Mouse (Mus musculus) liver, embryonic 12.5 days (tissue): ENCODE measurements at regions not wholly inside any gene's neighbourhood (a gene's known extent, or its start where the extent isn't known, plus 50 kb on each side); places are given as distances from the start of the nearest gene placed in this dataset.

Experiments
- ATAC-seq: fragments of 200-750 bp; cut with Nextera tagmentation; 2 replicates; pipeline ENCODE4 v1.8.0; 2017; ENCODE audit warnings: moderate number of reproducible peaks, mild to moderate bottlenecking, moderate library complexity
- H3K27ac ChIP-seq: fragments of 300-500 bp; sonication (generic); 2 replicates; pipeline ENCODE4 v1.5.1; 2016; ENCODE audit warnings: mild to moderate bottlenecking
- H3K27me3 ChIP-seq: fragments of 300-500 bp; sonication (generic); replicated peaks from 2 replicates; pipeline ENCODE4 v1.6.1; 2016; ENCODE audit warnings: mild to moderate bottlenecking, moderate library complexity
- H3K36me3 ChIP-seq: fragments of 300-500 bp; sonication (generic); 2 replicates; pipeline ENCODE4 v1.6.1; 2016; ENCODE audit warnings: mild to moderate bottlenecking, moderate library complexity
- H3K4me1 ChIP-seq: fragments of 300-500 bp; sonication (generic); 2 replicates; pipeline ENCODE4 v1.6.1; 2016
- H3K4me2 ChIP-seq: fragments of 300-500 bp; sonication (generic); 2 replicates; pipeline ENCODE4 v1.6.1; 2016; ENCODE audit warnings: mild to moderate bottlenecking, moderate library complexity
- H3K4me3 ChIP-seq: fragments of 300-500 bp; sonication (generic); 2 replicates; pipeline ENCODE4 v1.5.1; 2016; ENCODE audit warnings: mild to moderate bottlenecking, moderate library complexity
- H3K9ac ChIP-seq: fragments of 300-500 bp; sonication (generic); 2 replicates; pipeline ENCODE4 v1.6.1; 2016; ENCODE audit warnings: mild to moderate bottlenecking, moderate library complexity
- H3K9me3 ChIP-seq: fragments of 300-500 bp; sonication (generic); replicated peaks from 2 replicates; pipeline ENCODE4 v1.6.1; 2016; ENCODE audit warnings: mild to moderate bottlenecking, moderate library complexity
- WGBS: fragments of 180-500 bp; shearing (Covaris S2); methylation state at CpG from one replicate; pipeline ENCODE4 v1.1.7; 2016; ENCODE audit not compliant: insufficient replicate concordance; 5-methylcytosine and 5-hydroxymethylcytosine counted together

- H3K27me3 ChIP-seq, result no peaks in the 10 kb centered on the region
- no peak overlapping the region for H3K4me2 ChIP-seq
- no peak overlapping the region for H3K4me3 ChIP-seq
- H3K9ac ChIP-seq, result no peak overlapping the region
- H3K36me3 ChIP-seq, result no peaks in the 10 kb centered on the region
- peaks cover 12% of the 10 kb centered on the region for H3K9me3 ChIP-seq
- no peak overlapping the region for H3K27ac ChIP-seq
- 0 out of 2 replicates have a peak, but pooled peaks have one; percentile 10 for ATAC-seq
- no peaks in the 10 kb centered on the region for H3K4me1 ChIP-seq
- 75% methylated on average over 19 of the region's 19 CpGs for WGBS
Measured at GRCm38 (mm10) chr12:107700868-107701597, 212.6 kb downstream of the 3110018I06Rik start.

GRCm38 (mm10) chr12:107708812-107709211, 220.4 kb downstream of the 3110018I06Rik start:
- ATAC-seq, result no peak
- Histone ChIP-seq H3K4me3 (no peak overlapping the region), H3K27me3 (no peaks in the 10 kb centered on the region), H3K9ac (no peak overlapping the region), H3K4me1 (no peaks in the 10 kb centered on the region), H3K4me2 (no peak overlapping the region), H3K36me3 (no peaks in the 10 kb centered on the region), H3K27ac (no peak overlapping the region), H3K9me3 (peaks cover 13% of the 10 kb centered on the region)
- 65% methylated on average over 6 of the region's 6 CpGs for WGBS

- Histone ChIP-seq H3K9ac (no peak overlapping the region), H3K27me3 (no peaks in the 10 kb centered on the region), H3K4me2 (no peak overlapping the region), H3K36me3 (no peaks in the 10 kb centered on the region), H3K4me1 (no peaks in the 10 kb centered on the region), H3K4me3 (no peak overlapping the region), H3K9me3 (peaks cover 9% of the 10 kb centered on the region; the same call in 1 of the 2 replicates), H3K27ac (no peak overlapping the region)
- ATAC-seq, result no peak
- 57% methylated on average over 7 of the region's 7 CpGs for WGBS
Measured at GRCm38 (mm10) chr12:107711017-107711416, 222.6 kb downstream of the 3110018I06Rik start.

GRCm38 (mm10) chr12:107711675-107712074, 223.2 kb downstream of the 3110018I06Rik start:
- 62% methylated on average over 3 of the region's 3 CpGs for WGBS
- ATAC-seq, result no peak
- H3K4me2 ChIP-seq, result no peak overlapping the region
- peaks cover 9% of the 10 kb centered on the region; the same call in 1 of the 2 replicates for H3K9me3 ChIP-seq
- no peaks in the 10 kb centered on the region for H3K27me3 ChIP-seq
- H3K9ac ChIP-seq, result no peak overlapping the region
- H3K4me3 ChIP-seq, result no peak overlapping the region
- H3K4me1 ChIP-seq, result no peaks in the 10 kb centered on the region
- no peaks in the 10 kb centered on the region for H3K36me3 ChIP-seq
- no peak overlapping the region for H3K27ac ChIP-seq

- H3K27me3 ChIP-seq, result no peaks in the 10 kb centered on the region
- H3K4me1 ChIP-seq, result no peaks in the 10 kb centered on the region
- no peak overlapping the region for H3K4me2 ChIP-seq
- no peaks in the 10 kb centered on the region for H3K36me3 ChIP-seq
- ATAC-seq, result no peak
- H3K9ac ChIP-seq, result no peak overlapping the region
- H3K4me3 ChIP-seq, result no peak overlapping the region
- H3K27ac ChIP-seq, result no peak overlapping the region
- H3K9me3 ChIP-seq, result peaks cover 5% of the 10 kb centered on the region; the same call in 1 of the 2 replicates
- WGBS, result 71% methylated on average over 14 of the region's 14 CpGs
Measured at GRCm38 (mm10) chr12:107713191-107713590, 224.8 kb downstream of the 3110018I06Rik start.

GRCm38 (mm10) chr12:107714846-107715245, 226.4 kb downstream of the 3110018I06Rik start:
- Histone ChIP-seq H3K36me3 (no peaks in the 10 kb centered on the region), H3K27me3 (no peaks in the 10 kb centered on the region), H3K27ac (no peak overlapping the region), H3K9me3 (no peaks in the 10 kb centered on the region), H3K4me1 (no peaks in the 10 kb centered on the region), H3K4me3 (no peak overlapping the region), H3K4me2 (no peak overlapping the region), H3K9ac (no peak overlapping the region)
- no peak for ATAC-seq
- WGBS, result 63% methylated on average over 2 of the region's 2 CpGs

GRCm38 (mm10) chr12:107715871-107716270, 227.4 kb downstream of the 3110018I06Rik start:
- H3K27me3 ChIP-seq, result no peaks in the 10 kb centered on the region
- H3K36me3 ChIP-seq, result no peaks in the 10 kb centered on the region
- ATAC-seq, result no peak
- no peak overlapping the region for H3K4me3 ChIP-seq
- 64% methylated on average over 6 of the region's 6 CpGs for WGBS
- H3K9ac ChIP-seq, result no peak overlapping the region
- no peak overlapping the region for H3K27ac ChIP-seq
- H3K4me1 ChIP-seq, result no peaks in the 10 kb centered on the region
- H3K9me3 ChIP-seq, result no peaks in the 10 kb centered on the region
- H3K4me2 ChIP-seq, result no peak overlapping the region

GRCm38 (mm10) chr12:107720941-107721340, 232.5 kb downstream of the 3110018I06Rik start:
- no peak overlapping the region for H3K4me3 ChIP-seq
- 0 out of 2 replicates have a peak, but pooled peaks cover 5% of the 10 kb centered on the region for H3K9me3 ChIP-seq
- no peak overlapping the region for H3K27ac ChIP-seq
- no peaks in the 10 kb centered on the region for H3K36me3 ChIP-seq
- no peaks in the 10 kb centered on the region for H3K27me3 ChIP-seq
- H3K9ac ChIP-seq, result no peak overlapping the region
- WGBS, result 56% methylated on average over 6 of the region's 6 CpGs
- ATAC-seq, result no peak
- H3K4me1 ChIP-seq, result no peaks in the 10 kb centered on the region
- no peak overlapping the region for H3K4me2 ChIP-seq

- Histone ChIP-seq H3K27ac (no peak overlapping the region), H3K9ac (no peak overlapping the region), H3K36me3 (no peaks in the 10 kb centered on the region), H3K9me3 (0 out of 2 replicates have a peak, but pooled peaks cover 5% of the 10 kb centered on the region), H3K27me3 (no peaks in the 10 kb centered on the region), H3K4me3 (no peak overlapping the region), H3K4me2 (no peak overlapping the region), H3K4me1 (no peaks in the 10 kb centered on the region)
- no peak for ATAC-seq
- 69% methylated on average over 9 of the region's 9 CpGs for WGBS
Measured at GRCm38 (mm10) chr12:107723062-107723859, 234.8 kb downstream of the 3110018I06Rik start.

- H3K4me2 ChIP-seq, result no peak overlapping the region
- no peaks in the 10 kb centered on the region for H3K4me1 ChIP-seq
- 59% methylated on average over 14 of the region's 14 CpGs for WGBS
- H3K9ac ChIP-seq, result no peak overlapping the region
- H3K9me3 ChIP-seq, result 0 out of 2 replicates have a peak, but pooled peaks cover 5% of the 10 kb centered on the region
- H3K27me3 ChIP-seq, result no peaks in the 10 kb centered on the region
- no peak for ATAC-seq
- H3K27ac ChIP-seq, result no peak overlapping the region
- H3K36me3 ChIP-seq, result no peaks in the 10 kb centered on the region
- no peak overlapping the region for H3K4me3 ChIP-seq
Measured at GRCm38 (mm10) chr12:107723860-107724320, 235.5 kb downstream of the 3110018I06Rik start.

- H3K9ac ChIP-seq, result no peak overlapping the region
- H3K27me3 ChIP-seq, result no peaks in the 10 kb centered on the region
- H3K4me2 ChIP-seq, result no peak overlapping the region
- no peak overlapping the region for H3K4me3 ChIP-seq
- 62% methylated on average over 8 of the region's 8 CpGs for WGBS
- H3K27ac ChIP-seq, result no peak overlapping the region
- H3K4me1 ChIP-seq, result no peaks in the 10 kb centered on the region
- no peak for ATAC-seq
- no peaks in the 10 kb centered on the region for H3K36me3 ChIP-seq
- H3K9me3 ChIP-seq, result peaks cover 10% of the 10 kb centered on the region; the same call in 1 of the 2 replicates
Measured at GRCm38 (mm10) chr12:107724467-107724866, 236.0 kb downstream of the 3110018I06Rik start.

- no peak overlapping the region for H3K4me2 ChIP-seq
- no peak overlapping the region for H3K27ac ChIP-seq
- ATAC-seq, result no peak
- no peak overlapping the region for H3K4me3 ChIP-seq
- H3K4me1 ChIP-seq, result no peaks in the 10 kb centered on the region
- 61% methylated on average over 6 of the region's 6 CpGs for WGBS
- H3K36me3 ChIP-seq, result no peaks in the 10 kb centered on the region
- no peaks in the 10 kb centered on the region for H3K27me3 ChIP-seq
- peaks cover 13% of the 10 kb centered on the region; the same call in 1 of the 2 replicates for H3K9me3 ChIP-seq
- H3K9ac ChIP-seq, result no peak overlapping the region
Measured at GRCm38 (mm10) chr12:107728865-107729264, 240.4 kb downstream of the 3110018I06Rik start.
